Mouse (Mus musculus): ENCODE data around the gene Rab3c. TPM values are rescaled to one million over a fixed set of nuclear protein-coding genes. Genes with fewer than 3 reads are reported as not detected.

Rab3c gene
- polyA plus RNA-seq, 1 experiment from 2014 or later = 3.0 TPM

DNA sequence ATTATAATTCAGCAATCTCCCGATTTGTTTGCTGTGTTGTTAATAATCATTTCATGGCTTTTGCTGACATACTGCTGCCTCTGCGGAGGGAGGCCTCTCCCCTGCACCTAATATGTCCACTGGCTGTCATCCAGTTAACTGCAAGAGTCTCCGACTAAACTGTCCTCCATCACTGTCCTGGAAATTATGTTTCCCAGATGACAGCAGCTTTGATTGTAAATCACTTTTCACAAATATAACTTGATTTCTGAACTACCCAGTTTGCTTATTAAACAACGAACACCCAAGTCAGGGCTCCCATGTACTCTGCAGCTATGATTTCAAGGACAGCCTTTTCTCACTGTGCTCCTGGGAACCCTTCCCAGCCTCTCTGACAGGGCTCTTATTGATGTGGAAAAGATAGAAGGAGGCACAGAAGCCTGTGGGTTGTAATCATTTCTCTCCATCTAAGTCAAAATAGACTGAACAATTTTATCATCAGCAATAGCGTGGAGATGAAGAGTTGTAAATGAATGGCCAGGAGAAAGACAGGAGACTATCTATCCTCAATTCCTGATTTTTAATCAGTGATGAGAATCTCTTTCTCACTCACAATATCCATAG lies 49.6 kb downstream of the Rab3c start:
- Histone ChIP-seq H3K36me3 (ENCODE audit: control insufficient read depth, insufficient read depth, low read length) (no peaks in the 10 kb centered on the region), H3K27ac (replicated peaks; ENCODE audit: low read depth, low read length) (no peak overlapping the region), H3K4me1 (ENCODE audit: control insufficient read depth, insufficient read depth, low read length) (no peaks in the 10 kb centered on the region), H3K4me2 (ENCODE audit: low read depth, low read length) (no peak overlapping the region), H3K9me3 (ENCODE audit: control insufficient read depth, low read length) (no peaks in the 10 kb centered on the region), H3K4me3 (ENCODE audit: low read depth, low read length) (no peak overlapping the region), H3K9ac (ENCODE audit: low read depth, low read length) (no peak overlapping the region), H3K27me3 (replicated peaks; ENCODE audit: control insufficient read depth, insufficient read depth, low read length) (no peaks in the 10 kb centered on the region)
- ATAC-seq (ENCODE audit: low read depth) (no peak), DNase-seq (ENCODE audit: low spot score) (no peak)
- WGBS = 71% methylated on average over 5 of the region's 5 CpGs

DNA sequence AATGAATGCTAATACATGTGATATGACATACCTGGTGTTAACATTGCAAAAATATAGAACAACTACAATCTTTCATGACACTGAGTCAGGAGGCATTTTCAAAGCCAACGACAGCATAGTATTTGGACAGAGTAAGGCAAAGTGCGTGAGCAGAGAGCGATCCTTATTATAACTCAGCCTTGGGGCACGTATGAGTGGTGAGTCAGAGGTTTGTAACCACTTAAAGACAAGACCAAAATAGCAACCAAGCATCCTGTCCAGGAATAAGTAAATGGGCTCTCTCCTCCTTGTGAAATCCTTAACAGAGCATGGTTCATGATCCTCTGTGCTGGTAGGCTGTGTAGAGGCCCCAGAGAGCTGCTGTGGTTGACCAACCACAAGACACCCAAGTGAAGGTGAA lies 50.8 kb downstream of the Rab3c start:
- DNase-seq (ENCODE audit: low spot score) = no peak
- Histone ChIP-seq H3K9ac (ENCODE audit: low read depth, low read length) (no peak overlapping the region), H3K4me2 (ENCODE audit: low read depth, low read length) (no peak overlapping the region), H3K4me3 (ENCODE audit: low read depth, low read length) (no peak overlapping the region), H3K4me1 (ENCODE audit: control insufficient read depth, insufficient read depth, low read length) (no peaks in the 10 kb centered on the region), H3K36me3 (ENCODE audit: control insufficient read depth, insufficient read depth, low read length) (no peaks in the 10 kb centered on the region), H3K9me3 (ENCODE audit: control insufficient read depth, low read length) (no peaks in the 10 kb centered on the region), H3K27me3 (replicated peaks; ENCODE audit: control insufficient read depth, insufficient read depth, low read length) (no peaks in the 10 kb centered on the region), H3K27ac (replicated peaks; ENCODE audit: low read depth, low read length) (no peak overlapping the region)
- 76% methylated on average over 4 of the region's 4 CpGs for WGBS
- no peak for ATAC-seq (ENCODE audit: low read depth)

DNA sequence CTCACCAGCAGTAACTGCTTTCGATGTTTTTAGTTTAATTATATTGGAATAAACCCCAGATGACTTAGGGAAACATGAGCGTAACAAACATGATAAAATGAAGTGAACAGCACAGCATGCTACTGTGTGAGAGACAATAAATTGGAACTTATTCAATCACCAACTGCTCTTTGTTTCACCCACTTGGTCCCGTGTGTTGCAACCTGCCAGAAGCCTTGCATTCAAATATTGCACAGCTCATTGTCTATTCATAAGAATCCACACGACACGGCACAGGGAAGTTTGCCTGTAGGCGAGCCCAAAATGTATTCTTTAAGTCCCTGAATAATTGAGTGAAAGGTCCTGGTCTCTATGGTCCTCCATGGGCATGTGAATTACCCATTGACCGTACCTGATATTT lies 61.6 kb downstream of the Rab3c start:
- Histone ChIP-seq H3K9me3 (ENCODE audit: control insufficient read depth, low read length) (no peaks in the 10 kb centered on the region), H3K27me3 (replicated peaks; ENCODE audit: control insufficient read depth, insufficient read depth, low read length) (no peaks in the 10 kb centered on the region), H3K36me3 (ENCODE audit: control insufficient read depth, insufficient read depth, low read length) (no peaks in the 10 kb centered on the region), H3K9ac (ENCODE audit: low read depth, low read length) (no peak overlapping the region), H3K4me2 (ENCODE audit: low read depth, low read length) (no peak overlapping the region), H3K4me3 (ENCODE audit: low read depth, low read length) (no peak overlapping the region), H3K4me1 (ENCODE audit: control insufficient read depth, insufficient read depth, low read length) (no peaks in the 10 kb centered on the region), H3K27ac (replicated peaks; ENCODE audit: low read depth, low read length) (no peak overlapping the region)
- DNase-seq (ENCODE audit: low spot score) (no peak), ATAC-seq (ENCODE audit: low read depth) (no peak)
- 75% methylated on average over 7 of the region's 7 CpGs for WGBS

DNA sequence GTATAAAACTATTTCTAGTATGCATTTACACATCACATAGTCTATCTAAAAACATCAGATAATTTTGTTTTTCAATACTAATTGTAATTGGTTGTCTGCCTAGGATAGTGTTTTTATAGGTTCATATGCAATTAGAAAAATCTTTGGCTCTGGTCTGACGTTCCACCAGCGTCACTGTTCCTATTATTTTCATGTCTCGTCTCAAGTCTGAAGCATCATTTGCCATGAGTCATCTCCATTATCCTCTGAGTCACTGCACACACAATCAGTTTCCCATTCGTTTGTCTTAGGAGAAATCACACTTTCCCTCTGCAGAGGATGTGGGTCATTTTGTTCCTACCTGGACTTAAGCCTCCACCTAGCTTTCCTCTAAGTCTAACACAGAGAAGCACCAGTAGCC lies 62.3 kb downstream of the Rab3c start:
- Histone ChIP-seq H3K4me3 (ENCODE audit: low read depth, low read length) (no peak overlapping the region), H3K9me3 (ENCODE audit: control insufficient read depth, low read length) (no peaks in the 10 kb centered on the region), H3K27ac (replicated peaks; ENCODE audit: low read depth, low read length) (no peak overlapping the region), H3K27me3 (replicated peaks; ENCODE audit: control insufficient read depth, insufficient read depth, low read length) (no peaks in the 10 kb centered on the region), H3K36me3 (ENCODE audit: control insufficient read depth, insufficient read depth, low read length) (no peaks in the 10 kb centered on the region), H3K4me1 (ENCODE audit: control insufficient read depth, insufficient read depth, low read length) (no peaks in the 10 kb centered on the region; the same call in 1 of the 2 replicates), H3K4me2 (ENCODE audit: low read depth, low read length) (no peak overlapping the region), H3K9ac (ENCODE audit: low read depth, low read length) (no peak overlapping the region)
- DNase-seq (ENCODE audit: low spot score) (no peak), ATAC-seq (ENCODE audit: low read depth) (no peak)
- WGBS = 85% methylated on average over 4 of the region's 4 CpGs

DNA sequence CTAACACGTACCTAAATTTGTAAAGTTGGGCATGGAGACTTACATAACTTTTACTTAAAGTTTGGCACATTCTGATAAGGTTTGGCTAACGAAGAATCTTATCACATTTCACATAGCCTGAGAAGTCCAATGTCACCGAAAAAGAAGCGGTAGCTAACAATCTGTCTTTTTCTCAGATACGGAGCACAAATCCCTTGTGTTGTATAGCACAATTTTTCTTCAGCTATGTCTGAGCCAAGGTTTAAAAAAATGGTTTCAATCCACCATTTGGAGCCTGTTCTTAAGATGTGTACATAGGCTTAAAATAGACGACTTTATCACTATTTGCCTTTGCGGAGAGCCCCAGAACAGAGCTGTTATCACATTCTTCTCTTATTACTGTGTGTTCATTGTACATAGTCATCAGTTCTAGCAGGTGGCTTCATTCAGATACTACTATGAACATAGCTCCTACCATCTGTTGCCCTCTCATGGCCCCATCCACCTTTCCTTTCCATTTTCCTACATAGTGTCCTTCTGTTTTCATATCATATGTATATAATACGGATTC lies 69.2 kb downstream of the Rab3c start:
- H3K4me1 ChIP-seq (ENCODE audit: control insufficient read depth, insufficient read depth, low read length) = no peaks in the 10 kb centered on the region; the same call in 1 of the 2 replicates
- no peak overlapping the region for H3K4me3 ChIP-seq (ENCODE audit: low read depth, low read length)
- H3K4me2 ChIP-seq (ENCODE audit: low read depth, low read length) = no peak overlapping the region
- H3K27ac ChIP-seq (replicated peaks; ENCODE audit: low read depth, low read length) = no peak overlapping the region
- no peak overlapping the region for H3K9ac ChIP-seq (ENCODE audit: low read depth, low read length)
- no peaks in the 10 kb centered on the region for H3K27me3 ChIP-seq (replicated peaks; ENCODE audit: control insufficient read depth, insufficient read depth, low read length)
- ATAC-seq (ENCODE audit: low read depth) (no peak), DNase-seq (ENCODE audit: low spot score) (no peak)
- no peaks in the 10 kb centered on the region for H3K9me3 ChIP-seq (ENCODE audit: control insufficient read depth, low read length)
- WGBS = 88% methylated on average over 8 of the region's 8 CpGs
- no peaks in the 10 kb centered on the region for H3K36me3 ChIP-seq (ENCODE audit: control insufficient read depth, insufficient read depth, low read length)

DNA sequence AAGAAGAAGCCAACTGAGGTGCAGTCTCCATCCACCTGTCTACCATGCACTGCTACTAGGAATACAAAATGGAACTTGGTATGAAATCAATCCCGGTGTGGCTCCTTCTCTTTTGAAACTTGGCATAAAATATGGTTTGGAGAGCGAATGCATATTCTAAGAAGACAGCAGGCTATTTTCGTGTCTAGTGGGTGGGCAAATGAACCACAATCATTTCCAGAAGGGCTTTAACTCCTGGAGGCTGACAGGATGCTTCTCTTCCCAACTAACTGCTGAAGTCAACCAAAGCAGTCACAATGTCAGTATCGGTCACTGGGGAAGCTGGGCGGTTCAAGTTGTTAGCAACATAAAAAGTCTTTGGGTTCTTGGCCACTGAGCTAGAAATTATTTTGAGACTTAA lies 81.9 kb downstream of the Rab3c start:
- Histone ChIP-seq H3K4me2 (ENCODE audit: low read depth, low read length) (no peak overlapping the region), H3K27me3 (replicated peaks; ENCODE audit: control insufficient read depth, insufficient read depth, low read length) (no peaks in the 10 kb centered on the region), H3K27ac (replicated peaks; ENCODE audit: low read depth, low read length) (no peak overlapping the region), H3K4me1 (ENCODE audit: control insufficient read depth, insufficient read depth, low read length) (peaks cover 4% of the 10 kb centered on the region; the same call in 1 of the 2 replicates), H3K9me3 (ENCODE audit: control insufficient read depth, low read length) (no peaks in the 10 kb centered on the region), H3K36me3 (ENCODE audit: control insufficient read depth, insufficient read depth, low read length) (no peaks in the 10 kb centered on the region), H3K9ac (ENCODE audit: low read depth, low read length) (no peak overlapping the region), H3K4me3 (ENCODE audit: low read depth, low read length) (no peak overlapping the region)
- ATAC-seq (ENCODE audit: low read depth) (no peak), DNase-seq (ENCODE audit: low spot score) (peak; percentile 29)
- 79% methylated on average over 5 of the region's 5 CpGs for WGBS

DNA sequence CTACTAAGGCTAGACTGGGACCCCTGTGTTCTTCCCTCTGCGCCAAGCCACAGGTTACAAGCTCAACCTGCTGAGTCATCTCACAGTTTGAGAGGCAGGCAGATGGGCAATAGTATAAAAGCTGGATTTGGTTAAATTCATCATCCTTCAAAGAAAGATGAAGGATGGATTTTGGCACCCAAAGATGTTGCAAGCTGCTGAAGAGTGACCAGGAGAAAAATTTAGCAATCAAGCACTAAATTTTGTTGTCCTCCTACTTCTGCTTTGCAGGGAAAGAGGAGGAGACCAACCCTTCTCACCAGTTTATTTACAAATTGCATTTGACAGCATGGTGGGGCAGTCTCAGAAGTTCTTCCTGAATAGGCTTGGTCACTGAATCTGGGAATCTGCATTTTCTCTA lies 90.8 kb downstream of the Rab3c start:
- no peaks in the 10 kb centered on the region for H3K27me3 ChIP-seq (replicated peaks; ENCODE audit: control insufficient read depth, insufficient read depth, low read length)
- no peaks in the 10 kb centered on the region for H3K4me1 ChIP-seq (ENCODE audit: control insufficient read depth, insufficient read depth, low read length)
- 59% methylated on average over 1 of the region's 1 CpGs for WGBS
- no peak overlapping the region for H3K27ac ChIP-seq (replicated peaks; ENCODE audit: low read depth, low read length)
- no peak overlapping the region for H3K4me2 ChIP-seq (ENCODE audit: low read depth, low read length)
- no peaks in the 10 kb centered on the region for H3K36me3 ChIP-seq (ENCODE audit: control insufficient read depth, insufficient read depth, low read length)
- ATAC-seq (ENCODE audit: low read depth) = no peak
- H3K9ac ChIP-seq (ENCODE audit: low read depth, low read length) = no peak overlapping the region
- H3K9me3 ChIP-seq (ENCODE audit: control insufficient read depth, low read length) = 0 out of 2 replicates have a peak, but pooled peaks cover 3% of the 10 kb centered on the region
- no peak for DNase-seq (ENCODE audit: low spot score)
- no peak overlapping the region for H3K4me3 ChIP-seq (ENCODE audit: low read depth, low read length)

DNA sequence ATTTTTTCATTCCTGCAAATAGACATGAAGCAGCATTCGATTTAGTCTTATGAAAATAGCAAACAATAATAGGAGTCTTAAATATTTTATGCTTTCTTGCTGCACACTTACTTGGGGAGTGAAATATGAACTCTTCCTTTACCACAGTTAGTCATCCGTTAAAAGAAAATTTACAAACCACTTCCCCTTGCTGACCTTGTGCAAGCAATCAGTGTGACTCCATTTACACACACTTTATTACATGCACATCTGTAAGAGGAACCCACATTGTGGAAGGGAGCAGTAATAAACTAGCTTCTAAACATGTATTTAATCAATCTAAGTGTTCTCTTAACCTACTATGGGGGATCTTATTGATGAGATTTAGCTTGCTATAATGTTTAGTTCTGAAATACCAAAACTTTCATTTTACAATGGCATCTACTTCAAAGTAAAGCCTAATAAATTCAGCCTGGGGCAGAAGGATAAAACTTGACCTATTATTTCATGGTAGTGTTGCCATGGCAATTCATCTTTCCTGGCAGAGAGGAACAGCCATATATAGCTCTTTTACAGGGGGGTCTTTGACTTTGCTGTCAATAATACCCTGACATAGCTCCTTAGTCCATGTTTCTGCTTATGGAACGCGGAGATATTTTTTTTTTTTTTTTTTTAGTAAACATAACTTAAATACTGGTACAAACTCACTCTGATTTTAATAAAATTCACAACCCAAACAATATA lies 95.7 kb downstream of the Rab3c start:
- WGBS = 55% methylated on average over 4 of the region's 4 CpGs
- H3K27ac ChIP-seq (replicated peaks; ENCODE audit: low read depth, low read length) = no peak overlapping the region
- ATAC-seq (ENCODE audit: low read depth) = no peak

More for the DNA sequence above, 95.7 kb downstream of the Rab3c start:
- no peak for DNase-seq (ENCODE audit: low spot score)
- H3K4me1 ChIP-seq (ENCODE audit: control insufficient read depth, insufficient read depth, low read length) = no peaks in the 10 kb centered on the region
- H3K27me3 ChIP-seq (replicated peaks; ENCODE audit: control insufficient read depth, insufficient read depth, low read length) = no peaks in the 10 kb centered on the region
- no peak overlapping the region for H3K9ac ChIP-seq (ENCODE audit: low read depth, low read length)
- H3K4me2 ChIP-seq (ENCODE audit: low read depth, low read length) = no peak overlapping the region
- H3K36me3 ChIP-seq (ENCODE audit: control insufficient read depth, insufficient read depth, low read length) = no peaks in the 10 kb centered on the region
- H3K4me3 ChIP-seq (ENCODE audit: low read depth, low read length) = no peak overlapping the region
- 0 out of 2 replicates have a peak, but pooled peaks cover 3% of the 10 kb centered on the region for H3K9me3 ChIP-seq (ENCODE audit: control insufficient read depth, low read length)
